Mouse (Mus musculus): ENCODE results near the gene Tlr5.

DNA sequence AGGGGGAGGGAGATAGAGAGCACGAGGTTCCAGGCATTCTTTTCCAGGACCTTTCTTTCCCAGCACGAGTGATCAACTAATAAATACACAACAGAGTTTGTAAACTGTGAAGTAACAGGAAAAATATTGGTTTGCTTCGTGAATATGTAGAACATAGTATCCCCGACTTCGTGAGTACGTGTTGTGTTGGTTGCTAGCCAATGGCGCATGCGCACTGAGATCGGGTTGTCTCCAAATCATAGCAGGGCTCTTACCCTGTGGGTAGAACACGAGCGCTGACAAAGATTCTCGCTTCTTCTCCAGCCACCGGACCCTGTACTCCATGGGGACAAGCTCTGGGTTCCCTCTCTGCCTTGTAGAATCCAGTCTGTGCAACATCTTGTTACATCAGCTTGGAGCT, 33.2 kb downstream of the Tlr5 start:
- no peak for TF ChIP-seq EP300 (IDR thresholded peaks at IDR 0.05; ENCODE audit: low read depth)
- TF ChIP-seq CTCF (IDR thresholded peaks at IDR 0.05; ENCODE audit: low read depth), result no peak
